Mouse (Mus musculus): ENCODE data around the gene Krtap4-7. TPM values are rescaled to one million over a fixed set of nuclear protein-coding genes. Genes with fewer than 3 reads are reported as not detected.
"Not testable (repeated sequence)": the region's sequence is repeated elsewhere in the genome, so short reads cannot be mapped to it uniquely, and the experiment has no call there.

The Krtap4-7 gene
- polyA plus RNA-seq, 1 experiment from 2014 or later, result not detected

GRCm38 (mm10) chr11:99637086-99637485 lies 6.8 kb downstream of the Krtap4-7 start:
- no peaks in the 10 kb centered on the region for H3K36me3 ChIP-seq
- H3K9ac ChIP-seq, result no peak overlapping the region
- H3K4me1 ChIP-seq, result 0 out of 2 replicates have a peak, but pooled peaks cover 4% of the 10 kb centered on the region
- H3K4me2 ChIP-seq (replicated peaks), result no peak overlapping the region
- 0 out of 2 replicates have a peak, but pooled peaks cover 2% of the 10 kb centered on the region for H3K27me3 ChIP-seq
- WGBS, result 59% methylated on average over 1 of the region's 1 CpGs
- H3K9me3 ChIP-seq, result no peaks in the 10 kb centered on the region
- no peak overlapping the region for H3K27ac ChIP-seq
- no peak for ATAC-seq (ENCODE audit: low FRiP score, low read depth)
- no peak overlapping the region for H3K4me3 ChIP-seq

GRCm38 (mm10) chr11:99634653-99635134 lies 9.2 kb downstream of the Krtap4-7 start, which contains the start of gene Krtap4-2:
Gene Krtap4-2, minus strand, starts transcription at chr11:99635084.
- no peak for ATAC-seq (ENCODE audit: low FRiP score, low read depth)
- Histone ChIP-seq H3K36me3 (no peaks in the 10 kb centered on the region), H3K4me2 (replicated peaks) (no peak within 1 kb of the TSS), H3K27ac (no peak within 1 kb of the TSS), H3K27me3 (0 out of 2 replicates have a peak, but pooled peaks cover 2% of the 10 kb centered on the region), H3K9me3 (no peaks in the 10 kb centered on the region), H3K4me1 (no peaks in the 10 kb centered on the region), H3K9ac (no peak within 1 kb of the TSS), H3K4me3 (no peak within 1 kb of the TSS)
- 27% methylated on average over 8 of the region's 8 CpGs for WGBS

- H3K4me3 ChIP-seq, result no peak overlapping the region
- WGBS, result 70% methylated on average over 2 of the region's 2 CpGs
- no peaks in the 10 kb centered on the region for H3K36me3 ChIP-seq
- ATAC-seq (ENCODE audit: low FRiP score, low read depth), result no peak
- H3K9ac ChIP-seq, result no peak overlapping the region
- H3K27ac ChIP-seq, result no peak overlapping the region
- 0 out of 2 replicates have a peak, but pooled peaks cover 2% of the 10 kb centered on the region for H3K27me3 ChIP-seq
- H3K9me3 ChIP-seq, result no peaks in the 10 kb centered on the region
- H3K4me1 ChIP-seq, result no peaks in the 10 kb centered on the region
- no peak overlapping the region for H3K4me2 ChIP-seq (replicated peaks)
Observed at GRCm38 (mm10) chr11:99633293-99633692, 10.6 kb downstream of the Krtap4-7 start.

GRCm38 (mm10) chr11:99630890-99631289 lies 13.0 kb downstream of the Krtap4-7 start:
- no peaks in the 10 kb centered on the region for H3K9me3 ChIP-seq
- no peaks in the 10 kb centered on the region for H3K36me3 ChIP-seq
- no peak overlapping the region for H3K27ac ChIP-seq
- no peak overlapping the region for H3K9ac ChIP-seq
- peaks cover 5% of the 10 kb centered on the region; the same call in 1 of the 2 replicates for H3K27me3 ChIP-seq
- no peak overlapping the region for H3K4me3 ChIP-seq
- ATAC-seq (ENCODE audit: low FRiP score, low read depth), result no peak
- H3K4me1 ChIP-seq, result no peaks in the 10 kb centered on the region
- H3K4me2 ChIP-seq (replicated peaks), result no peak overlapping the region
- 69% methylated on average over 3 of the region's 3 CpGs for WGBS

GRCm38 (mm10) chr11:99628138-99628537 lies 15.8 kb downstream of the Krtap4-7 start, which contains the start of gene Krtap4-1:
Gene Krtap4-1, minus strand, starts transcription at chr11:99628238.
- Histone ChIP-seq H3K4me1 (no peaks in the 10 kb centered on the region), H3K4me2 (replicated peaks) (no peak within 1 kb of the TSS), H3K27ac (no peak within 1 kb of the TSS), H3K36me3 (no peaks in the 10 kb centered on the region), H3K9me3 (no peaks in the 10 kb centered on the region), H3K9ac (no peak within 1 kb of the TSS), H3K4me3 (no peak within 1 kb of the TSS), H3K27me3 (peaks cover 3% of the 10 kb centered on the region; the same call in 1 of the 2 replicates)
- ATAC-seq (ENCODE audit: low FRiP score, low read depth), result no peak
- WGBS, result 81% methylated on average over 4 of the region's 4 CpGs

GRCm38 (mm10) chr11:99620335-99620734 lies 23.6 kb downstream of the Krtap4-7 start, which contains the start of gene Gm11562:
Gene Gm11562, minus strand, starts transcription at chr11:99620435.
- no peak within 1 kb of the TSS for H3K4me2 ChIP-seq (replicated peaks)
- no peak within 1 kb of the TSS for H3K9ac ChIP-seq
- H3K9me3 ChIP-seq, result no peaks in the 10 kb centered on the region
- H3K36me3 ChIP-seq, result no peaks in the 10 kb centered on the region
- no peaks in the 10 kb centered on the region for H3K4me1 ChIP-seq
- H3K4me3 ChIP-seq, result no peak within 1 kb of the TSS
- H3K27me3 ChIP-seq, result no peaks in the 10 kb centered on the region
- WGBS, result 78% methylated on average over 2 of the region's 2 CpGs
- H3K27ac ChIP-seq, result no peak within 1 kb of the TSS
- ATAC-seq (ENCODE audit: low FRiP score, low read depth), result no peak

GRCm38 (mm10) chr11:99614796-99615363 lies 29.0 kb downstream of the Krtap4-7 start, which contains the start of gene Krtap2-4:
Gene Krtap2-4, minus strand, starts transcription at chr11:99614846.
- no peak for ATAC-seq (ENCODE audit: low FRiP score, low read depth)
- H3K36me3 ChIP-seq, result no peaks in the 10 kb centered on the region

GRCm38 (mm10) chr11:99610089-99610488 lies 33.8 kb downstream of the Krtap4-7 start, which contains the start of gene Gm11937:
Gene Gm11937, minus strand, starts transcription at chr11:99610189.
- not testable (repeated sequence) for ATAC-seq (ENCODE audit: low FRiP score, low read depth)

More at GRCm38 (mm10) chr11:99614796-99615363, 29.0 kb downstream of the Krtap4-7 start, which contains the start of gene Krtap2-4:
- Histone ChIP-seq H3K27me3 (no peaks in the 10 kb centered on the region), H3K4me1 (no peaks in the 10 kb centered on the region), H3K4me3 (no peak within 1 kb of the TSS), H3K4me2 (replicated peaks) (no peak within 1 kb of the TSS), H3K9me3 (no peaks in the 10 kb centered on the region), H3K9ac (no peak within 1 kb of the TSS), H3K27ac (no peak within 1 kb of the TSS)
- 76% methylated on average over 3 of the region's 3 CpGs for WGBS

GRCm38 (mm10) chr11:99609126-99609525 lies 34.8 kb downstream of the Krtap4-7 start:
- no peak overlapping the region for H3K27ac ChIP-seq
- no peak overlapping the region for H3K4me2 ChIP-seq (replicated peaks)
- 62% methylated on average over 1 of the region's 1 CpGs for WGBS

More at GRCm38 (mm10) chr11:99610089-99610488, 33.8 kb downstream of the Krtap4-7 start, which contains the start of gene Gm11937:
- not testable (repeated sequence) for H3K4me1 ChIP-seq; H3K36me3 ChIP-seq; H3K9me3 ChIP-seq; H3K4me3 ChIP-seq; H3K27ac ChIP-seq; H3K4me2 ChIP-seq (replicated peaks); H3K9ac ChIP-seq; H3K27me3 ChIP-seq
- 24% methylated on average over 2 of the region's 2 CpGs for WGBS

GRCm38 (mm10) chr11:99603208-99603607 lies 40.7 kb downstream of the Krtap4-7 start, which contains the start of gene Gm11938:
Gene Gm11938, minus strand, starts transcription at chr11:99603308.
- not testable (repeated sequence) for H3K9ac ChIP-seq; H3K27ac ChIP-seq; H3K27me3 ChIP-seq; H3K9me3 ChIP-seq; H3K4me3 ChIP-seq; H3K4me1 ChIP-seq; H3K36me3 ChIP-seq; H3K4me2 ChIP-seq (replicated peaks); ATAC-seq (ENCODE audit: low FRiP score, low read depth)
- 44% methylated on average over 1 of the region's 1 CpGs for WGBS

More at GRCm38 (mm10) chr11:99609126-99609525, 34.8 kb downstream of the Krtap4-7 start:
- no peaks in the 10 kb centered on the region for H3K27me3 ChIP-seq
- H3K9me3 ChIP-seq, result no peaks in the 10 kb centered on the region
- H3K36me3 ChIP-seq, result no peaks in the 10 kb centered on the region
- H3K9ac ChIP-seq, result no peak overlapping the region
- ATAC-seq (ENCODE audit: low FRiP score, low read depth), result no peak
- no peak overlapping the region for H3K4me3 ChIP-seq
- H3K4me1 ChIP-seq, result no peaks in the 10 kb centered on the region

- H3K4me1 ChIP-seq; H3K9ac ChIP-seq; H3K4me3 ChIP-seq; ATAC-seq (ENCODE audit: low FRiP score, low read depth); H3K9me3 ChIP-seq; H3K4me2 ChIP-seq (replicated peaks); H3K27ac ChIP-seq; H3K36me3 ChIP-seq; H3K27me3 ChIP-seq: not testable (repeated sequence)
- WGBS, result 73% methylated on average over 6 of the region's 6 CpGs
Observed at GRCm38 (mm10) chr11:99597742-99598141, 46.1 kb downstream of the Krtap4-7 start, which contains the start of gene Krtap9-3. Gene Krtap9-3, minus strand, starts transcription at chr11:99598105.
